Mouse (Mus musculus) embryonic facial prominence, embryonic 12.5 days (tissue): ENCODE measurements around the gene Polr3g. TPM values are rescaled to one million over a fixed set of nuclear protein-coding genes. Genes with fewer than 3 reads are reported as not detected.

ENCODE experiments used
- polyA plus RNA-seq: library from polyadenylated mRNA; unstranded; fragments of >200 nt; fragmentation: Nextera tagmentation; extraction: Ambion mirVana; gene quantifications from 2 replicates; pipeline ENCODE4 v1.2.1, GENCODE M21; 2016

The Polr3g gene
- polyA plus RNA-seq, 1 experiment from 2014 or later = 17.2 TPM

Other genes with a start within 250 kb of the Polr3g start
- 5.0 and 7.2 TPM in 2 replicates for gene Adgrv1, start 77.9 kb downstream of the Polr3g start, polyA plus RNA-seq
- 28.2 and 33.0 TPM in 2 replicates for gene Lysmd3, start 53.4 kb downstream of the Polr3g start, polyA plus RNA-seq
- gene Mblac2, start 328 bp upstream of the Polr3g start, polyA plus RNA-seq = 7.2 and 7.9 TPM in 2 replicates
- gene Cetn3, start 72.1 kb upstream of the Polr3g start, polyA plus RNA-seq = 245 and 255 TPM in 2 replicates